Comparison of ENCODE assay signal across 25 mouse cellular contexts in genomic region chr3:154215779-154216178, GRCm38 (mm10).
A peak's percentile ranks its signal among the peaks of the same experiment; 100 is the strongest.
DNase-seq lines count a peak whose midpoint lies in the region; ATAC-seq lines count a peak whose summit lies in the region.
"Had no signal": no experiment of that assay in that cellular context is flagged by ENCODE, and none has a peak within 500 bp of the region (broad histone marks: within the 10 kb centered on the region; RNA-seq: fewer than 3 reads in every experiment).

No protein-coding gene starts in this region.

- no peak overlapping the region for H3K4me2 ChIP-seq in liver, embryonic 11.5 days
- H3K4me2 ChIP-seq in liver, embryonic 16.5 days (ENCODE audit: low read depth, low read length) = no peak overlapping the region
- H3K4me2 ChIP-seq: embryonic facial prominence, embryonic 12.5 days; embryonic facial prominence, embryonic 15.5 days; heart, embryonic 12.5 days; heart, embryonic 15.5 days; hindbrain, embryonic 14.5 days had no signal

- 0 out of 2 replicates have a peak, but pooled peaks cover 3% of the 10 kb centered on the region for H3K4me1 ChIP-seq in liver, embryonic 11.5 days (replicated peaks; ENCODE audit: control insufficient read depth, insufficient read depth, low read length)
- H3K4me1 ChIP-seq in brown adipose tissue, adult 24 weeks (ENCODE audit: control insufficient read depth, insufficient read depth, insufficient read length, low read length) = peaks cover 3% of the 10 kb centered on the region; the same call in 1 of the 2 replicates
- no peaks in the 10 kb centered on the region for H3K4me1 ChIP-seq in liver, embryonic 16.5 days (ENCODE audit: control insufficient read depth, low read depth, low read length)
- H3K4me1 ChIP-seq: embryonic facial prominence, embryonic 12.5 days; embryonic facial prominence, embryonic 15.5 days; heart, embryonic 15.5 days had no signal

- no peak overlapping the region for H3K27ac ChIP-seq in liver, embryonic 11.5 days (ENCODE audit: low read depth, low read length)
- peak overlapping the region; percentile 98 for H3K27ac ChIP-seq in brown adipose tissue, adult 24 weeks (replicated peaks; ENCODE audit: low read depth, low read length)
- no peak overlapping the region for H3K27ac ChIP-seq in liver, embryonic 16.5 days (ENCODE audit: low read length)
- H3K27ac ChIP-seq: embryonic facial prominence, embryonic 12.5 days; embryonic facial prominence, embryonic 15.5 days; gastrocnemius, adult 2 months; heart, embryonic 15.5 days; hindbrain, embryonic 10.5 days; hindbrain, embryonic 14.5 days; hindbrain, postnatal 0 days had no signal

- no peak overlapping the region for H3K4me3 ChIP-seq in liver, embryonic 11.5 days (ENCODE audit: low read depth, low read length)
- no peak overlapping the region for H3K4me3 ChIP-seq in brown adipose tissue, adult 24 weeks (ENCODE audit: insufficient read depth, low read depth, low read length)
- no peak overlapping the region for H3K4me3 ChIP-seq in liver, embryonic 16.5 days (ENCODE audit: low read depth, low read length)
- H3K4me3 ChIP-seq: embryonic facial prominence, embryonic 12.5 days; embryonic facial prominence, embryonic 15.5 days; gastrocnemius, adult 2 months; heart, embryonic 12.5 days; heart, embryonic 15.5 days; hindbrain, embryonic 10.5 days had no signal

- no peak for DNase-seq in liver, embryonic 11.5 days (ENCODE audit: low spot score)
- no peak for DNase-seq in liver
- no peak for DNase-seq in right cerebral cortex, postnatal 4 days
- no peak for DNase-seq in thymus, postnatal 4 days
- DNase-seq: adrenal gland, adult 8-10 months; adrenal gland, postnatal 25 days; cerebellum, adult 18-20 months; cerebellum, adult 9-11 months; cerebellum, postnatal 25 days; forebrain, postnatal 0 days; gastrocnemius, adult 2 months; gastrocnemius, postnatal 14 days; heart, postnatal 10 days; heart, postnatal 36 days had no signal

- no peak overlapping the region for H3K9ac ChIP-seq in liver, embryonic 11.5 days (ENCODE audit: low read depth, low read length)
- no peak overlapping the region for H3K9ac ChIP-seq in liver, embryonic 16.5 days (ENCODE audit: low read depth, low read length)
- H3K9ac ChIP-seq: embryonic facial prominence, embryonic 12.5 days; embryonic facial prominence, embryonic 15.5 days; forebrain, postnatal 0 days; heart, embryonic 12.5 days; heart, embryonic 15.5 days; hindbrain, embryonic 14.5 days had no signal

- ATAC-seq in liver, embryonic 11.5 days (replicated peaks; ENCODE audit: low FRiP score) = peak; percentile 73
- ATAC-seq in liver, embryonic 16.5 days (ENCODE audit: low read depth) = 0 out of 2 replicates have a peak, but pooled peaks have one; percentile 30
- ATAC-seq: activated CD4-positive, CD25-positive, alpha-beta regulatory T cell, adult 4 months; forebrain, embryonic 14.5 days; forebrain, postnatal 0 days; hindbrain, postnatal 0 days had no signal

- no peaks in the 10 kb centered on the region for H3K9me3 ChIP-seq in liver, embryonic 11.5 days (ENCODE audit: control insufficient read depth, low read length)
- H3K9me3 ChIP-seq in liver, embryonic 16.5 days (replicated peaks; ENCODE audit: control insufficient read depth, low read length) = no peaks in the 10 kb centered on the region
- H3K9me3 ChIP-seq: embryonic facial prominence, embryonic 12.5 days; embryonic facial prominence, embryonic 15.5 days; heart, embryonic 12.5 days; heart, embryonic 15.5 days; hindbrain, embryonic 10.5 days had no signal

- no peaks in the 10 kb centered on the region for H3K27me3 ChIP-seq in liver, embryonic 11.5 days (replicated peaks; ENCODE audit: control insufficient read depth, insufficient read depth, low read length)
- H3K27me3 ChIP-seq in liver, embryonic 16.5 days (ENCODE audit: control insufficient read depth, insufficient read depth, low read depth, low read length) = no peaks in the 10 kb centered on the region
- H3K27me3 ChIP-seq: embryonic facial prominence, embryonic 12.5 days; embryonic facial prominence, embryonic 15.5 days; heart, embryonic 12.5 days; heart, embryonic 15.5 days had no signal

- no peaks in the 10 kb centered on the region for H3K36me3 ChIP-seq in liver, embryonic 11.5 days (ENCODE audit: control insufficient read depth, insufficient read depth, low read length)
- no peaks in the 10 kb centered on the region for H3K36me3 ChIP-seq in liver, embryonic 16.5 days (ENCODE audit: control insufficient read depth, insufficient read depth)
- H3K36me3 ChIP-seq: embryonic facial prominence, embryonic 12.5 days; embryonic facial prominence, embryonic 15.5 days; heart, embryonic 12.5 days; heart, embryonic 15.5 days; hindbrain, embryonic 10.5 days had no signal
